Mouse (Mus musculus) heart, embryonic 12.5 days (tissue): ENCODE measurements at regions not wholly inside any gene's neighbourhood (a gene's known extent, or its start where the extent isn't known, plus 50 kb on each side); places are given as distances from the start of the nearest gene placed in this dataset.

Source experiments
- ATAC-seq: fragments of 200-750 bp; cut with Nextera tagmentation; 2 replicates; pipeline ENCODE4 v1.8.0; 2017; ENCODE audit warnings: moderate TSS enrichment, moderate library complexity; ENCODE audit not compliant: insufficient number of reproducible peaks, low FRiP score
- H3K27ac ChIP-seq: fragments of 300-500 bp; sonication (generic); 2 replicates; pipeline ENCODE4 v1.5.1; 2016; ENCODE audit warnings: mild to moderate bottlenecking, moderate library complexity; ENCODE audit not compliant: poor library complexity, severe bottlenecking
- H3K27me3 ChIP-seq: fragments of 300-500 bp; sonication (generic); replicated peaks from 2 replicates; pipeline ENCODE4 v1.6.1; 2016; ENCODE audit warnings: mild to moderate bottlenecking, moderate library complexity
- H3K36me3 ChIP-seq: fragments of 300-500 bp; sonication (generic); 2 replicates; pipeline ENCODE4 v1.6.1; 2016; ENCODE audit warnings: mild to moderate bottlenecking, moderate library complexity
- H3K4me1 ChIP-seq: fragments of 300-500 bp; sonication (generic); replicated peaks from 2 replicates; pipeline ENCODE4 v1.6.1; 2016; ENCODE audit warnings: mild to moderate bottlenecking
- H3K4me2 ChIP-seq: fragments of 300-500 bp; sonication (generic); 2 replicates; pipeline ENCODE4 v1.6.1; 2016; ENCODE audit warnings: mild to moderate bottlenecking, moderate library complexity
- H3K4me3 ChIP-seq: fragments of 300-500 bp; sonication (generic); 2 replicates; pipeline ENCODE4 v1.5.1; 2016; ENCODE audit warnings: mild to moderate bottlenecking
- H3K9ac ChIP-seq: fragments of 300-500 bp; sonication (generic); 2 replicates; pipeline ENCODE4 v1.6.1; 2016; ENCODE audit warnings: mild to moderate bottlenecking, moderate library complexity
- H3K9me3 ChIP-seq: fragments of 300-500 bp; sonication (generic); replicated peaks from 2 replicates; pipeline ENCODE4 v1.6.1; 2016; ENCODE audit warnings: mild to moderate bottlenecking, moderate library complexity
- WGBS: fragments of 180-500 bp; shearing (Covaris S2); methylation state at CpG from one replicate; pipeline ENCODE4 v1.1.7; 2016; 5-methylcytosine and 5-hydroxymethylcytosine counted together

- Histone ChIP-seq H3K36me3 (no peaks in the 10 kb centered on the region), H3K4me3 (no peak overlapping the region), H3K4me2 (no peak overlapping the region), H3K9ac (no peak overlapping the region), H3K27ac (no peak overlapping the region), H3K27me3 (no peaks in the 10 kb centered on the region), H3K9me3 (no peaks in the 10 kb centered on the region), H3K4me1 (no peaks in the 10 kb centered on the region)
- ATAC-seq = no peak
- WGBS = 66% methylated on average over 6 of the region's 6 CpGs
Observed at GRCm38 (mm10) chr4:55594699-55595098, 62.4 kb upstream of the Klf4 start.

DNA sequence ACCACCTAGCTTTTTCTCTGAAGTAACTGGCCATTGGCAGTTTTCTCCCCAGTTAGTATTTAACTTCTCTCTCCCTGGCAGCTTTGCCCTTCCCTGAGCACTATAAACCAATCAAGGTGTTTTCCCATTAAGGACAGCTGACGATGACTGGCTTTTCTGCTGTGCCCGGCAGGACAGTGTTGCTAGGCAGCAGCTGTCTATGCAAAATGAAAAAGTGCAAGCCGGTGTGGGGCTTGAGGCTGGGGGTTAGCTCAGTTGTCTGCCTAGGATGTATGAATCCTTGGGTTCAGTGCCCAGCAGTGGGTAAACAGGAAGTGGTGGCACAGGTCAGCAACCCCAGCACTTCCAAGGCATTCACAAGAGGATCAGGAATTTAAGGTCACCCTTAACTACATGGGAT, 60.9 kb upstream of the Klf4 start:
- Histone ChIP-seq H3K4me2 (no peak overlapping the region), H3K4me3 (no peak overlapping the region), H3K4me1 (no peaks in the 10 kb centered on the region), H3K9ac (no peak overlapping the region), H3K27ac (no peak overlapping the region), H3K36me3 (no peaks in the 10 kb centered on the region), H3K27me3 (no peaks in the 10 kb centered on the region), H3K9me3 (no peaks in the 10 kb centered on the region)
- WGBS = 47% methylated on average over 3 of the region's 3 CpGs
- no peak for ATAC-seq

DNA sequence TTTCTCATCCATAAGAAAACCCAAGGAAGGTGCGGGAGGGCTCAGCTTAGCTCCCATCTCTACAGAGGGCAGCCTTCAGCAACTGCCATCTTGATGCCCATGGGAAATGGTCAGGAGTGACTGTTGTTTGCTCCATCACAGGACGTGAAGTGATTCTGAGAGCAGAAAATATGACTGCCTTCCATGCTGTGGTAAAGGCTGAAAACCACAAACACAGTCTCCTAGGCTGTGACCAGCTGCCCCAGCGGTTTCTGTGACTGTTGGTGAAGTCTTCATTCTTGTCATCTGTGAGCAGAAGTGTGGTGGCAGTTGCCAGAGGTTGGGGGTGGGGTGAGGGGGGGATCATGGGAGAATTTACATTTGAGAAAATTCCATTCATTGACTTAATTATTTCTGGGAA, 53.9 kb upstream of the Klf4 start:
- no peak overlapping the region for H3K4me2 ChIP-seq
- H3K27me3 ChIP-seq = no peaks in the 10 kb centered on the region
- no peak for ATAC-seq
- WGBS = 81% methylated on average over 3 of the region's 3 CpGs
- H3K9me3 ChIP-seq = no peaks in the 10 kb centered on the region
- no peaks in the 10 kb centered on the region for H3K36me3 ChIP-seq
- H3K27ac ChIP-seq = no peak overlapping the region
- no peaks in the 10 kb centered on the region for H3K4me1 ChIP-seq
- H3K9ac ChIP-seq = no peak overlapping the region
- H3K4me3 ChIP-seq = no peak overlapping the region

DNA sequence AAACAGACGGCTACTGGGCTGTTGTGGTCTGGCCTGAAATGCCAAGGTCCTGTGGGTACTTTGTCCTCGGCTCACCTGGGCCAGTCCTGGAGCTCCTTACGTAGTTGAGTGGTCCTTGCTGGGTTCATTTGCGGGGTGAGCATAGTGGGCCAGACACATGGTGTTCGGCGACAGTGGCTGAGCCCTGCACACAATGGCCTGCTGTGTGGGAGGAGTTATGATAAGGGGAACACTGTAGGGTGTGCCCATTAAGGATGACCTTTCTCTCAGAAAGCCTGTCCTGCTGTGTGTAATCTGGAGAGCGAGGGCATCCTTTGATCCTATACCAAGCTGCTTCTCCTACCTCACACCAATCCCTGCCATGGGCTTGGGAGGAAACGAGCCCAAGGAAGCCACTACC, 51.3 kb upstream of the Klf4 start:
- Histone ChIP-seq H3K4me2 (no peak overlapping the region), H3K27me3 (no peaks in the 10 kb centered on the region), H3K4me3 (no peak overlapping the region), H3K4me1 (no peaks in the 10 kb centered on the region), H3K27ac (no peak overlapping the region), H3K9me3 (no peaks in the 10 kb centered on the region), H3K9ac (no peak overlapping the region), H3K36me3 (no peaks in the 10 kb centered on the region)
- 46% methylated on average over 8 of the region's 8 CpGs for WGBS
- no peak for ATAC-seq
